Mouse (Mus musculus) hindbrain, postnatal 0 days (tissue): ENCODE results near the gene Cela3b. TPM values are rescaled to one million over a fixed set of nuclear protein-coding genes. Genes with fewer than 3 reads are reported as not detected.

Experiments used
- ATAC-seq: fragments of 200-750 bp; cut with Nextera tagmentation; 2 replicates; pipeline ENCODE4 v1.8.0; 2017; ENCODE audit warnings: mild to moderate bottlenecking, moderate TSS enrichment, moderate library complexity
- DNase-seq: peaks from one replicate; pipeline ENCODE4 v3.0.0-alpha.2; 2015; ENCODE audit warnings: low spot score
- H3K27ac ChIP-seq: fragments of 300-500 bp; sonication (generic); 2 replicates; pipeline ENCODE4 v1.5.1; 2014; ENCODE audit warnings: mild to moderate bottlenecking
- H3K27me3 ChIP-seq: fragments of 300-500 bp; sonication (generic); 2 replicates; pipeline ENCODE4 v1.6.1; 2014; ENCODE audit warnings: low read length, mixed read lengths; ENCODE audit not compliant: insufficient read depth
- H3K36me3 ChIP-seq: fragments of 300-500 bp; sonication (generic); 2 replicates; pipeline ENCODE4 v1.6.1; 2014; ENCODE audit warnings: low read length, mixed read lengths; ENCODE audit not compliant: insufficient read depth
- H3K4me1 ChIP-seq: fragments of 300-500 bp; sonication (generic); 2 replicates; pipeline ENCODE4 v1.6.1; 2014; ENCODE audit warnings: antibody characterized with exemption, low read length, mixed read lengths; ENCODE audit not compliant: insufficient read depth
- H3K4me2 ChIP-seq: fragments of 300-500 bp; sonication (generic); 2 replicates; pipeline ENCODE4 v1.6.1; 2014; ENCODE audit warnings: low read depth, mild to moderate bottlenecking, low read length, moderate library complexity, mixed read lengths
- H3K4me3 ChIP-seq: fragments of 300-500 bp; sonication (generic); 2 replicates; pipeline ENCODE4 v1.5.1; 2014; ENCODE audit warnings: low read length
- H3K9ac ChIP-seq: fragments of 300-500 bp; sonication (generic); replicated peaks from 2 replicates; pipeline ENCODE4 v1.6.1; 2014; ENCODE audit warnings: mild to moderate bottlenecking, low read length, moderate library complexity, mixed read lengths
- H3K9me3 ChIP-seq: fragments of 300-500 bp; sonication (generic); 2 replicates; pipeline ENCODE4 v1.6.1; 2016; ENCODE audit warnings: low read length, mixed read lengths
- CTCF ChIP-seq: IDR thresholded peaks from 2 replicates; pipeline ENCODE4 v1.5.1; 2016; ENCODE audit warnings: antibody characterized with exemption, control low read depth, low read depth
- WGBS: fragments of 180-500 bp; shearing (Covaris S2); extraction: QIAGEN DNeasy Blood & Tissue Kit; methylation state at CpG from one replicate; pipeline ENCODE4 v1.1.7; 2014; 5-methylcytosine and 5-hydroxymethylcytosine counted together
- polyA plus RNA-seq: library from polyadenylated mRNA; unstranded; fragments of >200 nt; fragmentation: Nextera tagmentation; extraction: Ambion mirVana; gene quantifications from 2 replicates; pipeline ENCODE4 v1.2.1, GENCODE M21; 2015
- total RNA-seq: library from RNA; depleted of rRNA; stranded (reverse); fragments of >200 nt; gene quantifications from 2 replicates; pipeline ENCODE4 v1.2.3, GENCODE M21; 2014; rRNA removed

The Cela3b gene
- total and polyA plus RNA-seq, 2 experiments from 2014 or later, result not detected

- no peaks in the 10 kb centered on the region; the same call in 1 of the 2 replicates for H3K4me1 ChIP-seq
- no peaks in the 10 kb centered on the region for H3K9me3 ChIP-seq
- no peaks in the 10 kb centered on the region for H3K27me3 ChIP-seq
- ATAC-seq, result no peak
- 58% methylated on average over 19 of the region's 19 CpGs for WGBS
- no peak overlapping the region for H3K27ac ChIP-seq
- no peak for DNase-seq
- H3K4me2 ChIP-seq, result no peak overlapping the region
- no peak overlapping the region for H3K4me3 ChIP-seq
- H3K9ac ChIP-seq, result no peak overlapping the region
- no peaks in the 10 kb centered on the region for H3K36me3 ChIP-seq
- TF ChIP-seq CTCF, result no peak
Observed at GRCm38 (mm10) chr4:137375314-137376278, 54.7 kb downstream of the Cela3b start.

DNA sequence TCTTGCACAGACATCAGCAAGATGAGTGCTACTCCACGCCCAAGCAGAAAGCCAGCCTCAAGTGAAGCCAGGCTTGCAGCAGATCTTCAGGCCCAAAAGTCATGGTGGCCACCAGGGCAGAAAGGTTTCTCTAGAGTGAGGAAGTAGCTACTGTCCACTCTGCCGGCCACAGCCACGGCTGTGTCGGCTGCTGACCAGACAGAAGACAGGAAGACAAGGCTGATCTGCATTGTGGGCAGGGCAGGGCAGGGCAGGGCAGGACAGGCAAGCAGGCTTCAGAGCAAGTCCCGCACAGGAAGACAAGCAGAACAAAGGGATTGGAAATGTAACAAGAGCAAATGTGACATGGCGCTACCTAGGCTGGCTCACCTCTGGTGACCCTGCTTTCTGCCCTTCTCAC is 56.6 kb downstream of the Cela3b start:
- Histone ChIP-seq H3K4me1 (no peaks in the 10 kb centered on the region; the same call in 1 of the 2 replicates), H3K9ac (no peak overlapping the region), H3K9me3 (no peaks in the 10 kb centered on the region), H3K36me3 (no peaks in the 10 kb centered on the region), H3K4me3 (no peak overlapping the region), H3K27me3 (no peaks in the 10 kb centered on the region), H3K4me2 (no peak overlapping the region), H3K27ac (no peak overlapping the region)
- TF ChIP-seq CTCF, result no peak
- no peak for ATAC-seq
- DNase-seq, result no peak
- WGBS, result 59% methylated on average over 6 of the region's 6 CpGs

DNA sequence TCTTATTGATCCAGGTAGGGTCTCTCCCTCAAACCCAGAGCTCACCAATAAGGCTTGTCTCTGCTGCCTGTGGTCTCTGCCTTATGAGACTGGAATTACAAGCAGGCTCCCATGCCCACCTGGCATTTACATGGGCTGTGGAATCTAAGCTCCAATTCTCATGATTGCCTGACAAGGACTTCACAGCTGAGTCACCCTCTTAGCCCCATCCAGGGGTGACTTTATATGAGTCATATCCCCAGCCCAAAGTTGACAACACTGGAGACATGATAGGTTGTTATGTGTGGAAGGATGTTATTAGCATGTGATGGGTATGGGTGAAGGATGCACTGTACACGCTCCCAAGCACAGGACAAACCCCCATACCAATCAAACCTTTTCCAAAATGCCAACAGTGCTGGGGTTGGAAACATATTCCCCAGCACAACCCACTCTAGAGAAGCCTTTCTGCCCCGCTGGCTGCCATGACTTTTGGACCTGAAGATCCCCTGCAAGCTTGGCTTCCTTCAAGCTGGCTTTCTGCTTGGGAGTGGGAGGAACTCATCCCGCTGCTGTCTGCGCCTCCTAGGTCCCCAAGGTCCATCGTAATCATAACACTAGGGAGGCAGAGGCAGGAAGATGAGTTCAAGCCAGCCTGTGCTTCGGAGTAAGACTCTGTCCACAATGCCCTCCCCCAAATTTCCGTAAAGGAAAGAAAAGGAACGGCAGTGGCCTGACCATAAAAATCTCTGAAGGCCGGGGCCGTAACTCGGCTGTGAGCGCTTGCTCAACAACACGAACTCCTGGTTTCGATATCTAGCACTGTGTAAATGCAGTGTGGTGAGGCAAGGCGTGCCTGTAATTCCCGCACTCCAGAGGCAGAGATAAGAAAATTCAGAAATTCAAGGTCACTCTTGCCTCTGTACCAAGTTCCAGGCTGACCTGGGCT is 58.5 kb downstream of the Cela3b start:
- Histone ChIP-seq H3K4me2 (no peak overlapping the region), H3K9ac (no peak overlapping the region), H3K4me1 (no peaks in the 10 kb centered on the region; the same call in 1 of the 2 replicates), H3K27ac (no peak overlapping the region), H3K36me3 (no peaks in the 10 kb centered on the region), H3K27me3 (no peaks in the 10 kb centered on the region), H3K9me3 (no peaks in the 10 kb centered on the region), H3K4me3 (no peak overlapping the region)
- no peak for TF ChIP-seq CTCF
- DNase-seq, result no peak
- 90% methylated on average over 16 of the region's 16 CpGs for WGBS
- no peak for ATAC-seq

Other genes starting within 250 kb of the Cela3b start
- gene Wnt4, start 153.1 kb downstream of the Cela3b start, total RNA-seq, result 3.1 and 3.8 TPM in 2 replicates
- 3.2 and 3.4 TPM in 2 replicates for gene Wnt4, start 153.1 kb downstream of the Cela3b start, polyA plus RNA-seq
- gene Cdc42, start 72.8 kb downstream of the Cela3b start, total RNA-seq, result 394 and 490 TPM in 2 replicates
- gene Cdc42, start 72.8 kb downstream of the Cela3b start, polyA plus RNA-seq, result 1,008 and 1,049 TPM in 2 replicates
- not detected in 2 replicates for gene Cela3a, start 20.7 kb downstream of the Cela3b start, total RNA-seq
- gene Cela3a, start 20.7 kb downstream of the Cela3b start, polyA plus RNA-seq, result not detected in 2 replicates
- not detected in 2 replicates for gene 1700013G24Rik, start 22.7 kb upstream of the Cela3b start, total RNA-seq
- gene 1700013G24Rik, start 22.7 kb upstream of the Cela3b start, polyA plus RNA-seq, result not detected in 2 replicates
- 37.8 and 39.2 TPM in 2 replicates for gene Hspg2, start 38.2 kb upstream of the Cela3b start, total RNA-seq
- gene Hspg2, start 38.2 kb upstream of the Cela3b start, polyA plus RNA-seq, result 3.5 and 3.7 TPM in 2 replicates
- gene Ldlrad2, start 144.0 kb upstream of the Cela3b start, total RNA-seq, result not detected in 2 replicates
- 0.40 TPM in 1 of 2 replicates, not detected in the other for gene Ldlrad2, start 144.0 kb upstream of the Cela3b start, polyA plus RNA-seq
- gene Usp48, start 163.2 kb upstream of the Cela3b start, total RNA-seq, result 61.8 and 63.8 TPM in 2 replicates
- 43.9 and 45.6 TPM in 2 replicates for gene Usp48, start 163.2 kb upstream of the Cela3b start, polyA plus RNA-seq
- 277 and 282 TPM in 2 replicates for gene Rap1gap, start 234.2 kb upstream of the Cela3b start, total RNA-seq
- 105 and 110 TPM in 2 replicates for gene Rap1gap, start 234.2 kb upstream of the Cela3b start, polyA plus RNA-seq